Comparison of ENCODE assay signal across 8 mouse cellular contexts in genomic region chr3:51233918-51234751, GRCm38 (mm10). TPM values are rescaled to one million over a fixed set of nuclear protein-coding genes. Genes with fewer than 3 reads are reported as not detected.
DNase-seq lines count a peak whose midpoint lies in the region; ATAC-seq lines count a peak whose summit lies in the region.

No protein-coding gene starts in this region.

- no peaks in the 10 kb centered on the region for H3K9me3 ChIP-seq in hindbrain, embryonic 10.5 days
- H3K9me3 ChIP-seq in lung, embryonic 16.5 days (ENCODE audit: control insufficient read depth, low read length) = no peaks in the 10 kb centered on the region

- H3K27ac ChIP-seq in hindbrain, embryonic 10.5 days = peak overlapping the region; percentile 67
- peak overlapping the region; percentile 71 for H3K27ac ChIP-seq in lung, embryonic 16.5 days (ENCODE audit: low read length)

- no peak overlapping the region for H3K9ac ChIP-seq in lung, embryonic 16.5 days (ENCODE audit: low read length)

- peak overlapping the region; percentile 48 for H3K4me2 ChIP-seq in lung, embryonic 16.5 days (ENCODE audit: low read depth, low read length)

- 0 out of 2 replicates have a peak, but pooled peaks cover 6% of the 10 kb centered on the region for H3K36me3 ChIP-seq in hindbrain, embryonic 10.5 days
- H3K36me3 ChIP-seq in lung, embryonic 16.5 days (ENCODE audit: control insufficient read depth, insufficient read depth, low read length) = no peaks in the 10 kb centered on the region

- peak; percentile 85 for DNase-seq in MEL-GATA-1-ER (ENCODE audit: extremely low read depth, low read depth)
- DNase-seq in cerebellum, adult 8-10 months = peak; percentile 77
- peak; percentile 87 for DNase-seq in hindbrain, embryonic 10.5 days (ENCODE audit: low spot score)
- peak; percentile 79 for DNase-seq in layer of hippocampus, adult 9-10 months (ENCODE audit: low spot score)
- peak; percentile 81 for DNase-seq in ovary, postnatal 14 days (ENCODE audit: low spot score)
- peak; percentile 70 to 87 for DNase-seq in thymus, postnatal 10 days (ENCODE audit: low spot score in 2 of 2)

- no peaks in the 10 kb centered on the region for H3K27me3 ChIP-seq in hindbrain, embryonic 10.5 days (ENCODE audit: insufficient read depth, poor library complexity, severe bottlenecking)
- no peaks in the 10 kb centered on the region for H3K27me3 ChIP-seq in lung, embryonic 16.5 days (ENCODE audit: control insufficient read depth, insufficient read depth, low read depth, low read length)

- 57% methylated on average over 13 of the region's 13 CpGs for WGBS in hindbrain, embryonic 10.5 days
- WGBS in lung, embryonic 16.5 days = 19% methylated on average over 13 of the region's 13 CpGs

- H3K4me1 ChIP-seq in hindbrain, embryonic 10.5 days (replicated peaks) = peaks cover 16% of the 10 kb centered on the region
- H3K4me1 ChIP-seq in lung, embryonic 16.5 days (replicated peaks; ENCODE audit: control insufficient read depth, insufficient read depth, low read length) = peaks cover 26% of the 10 kb centered on the region

- peak; percentile 89 for ATAC-seq in frontal cortex, adult (ENCODE audit: low TSS enrichment)
- ATAC-seq in lung, embryonic 16.5 days (ENCODE audit: low read depth) = peak; percentile 95

- H3K4me3 ChIP-seq in hindbrain, embryonic 10.5 days = no peak overlapping the region
- H3K4me3 ChIP-seq in lung, embryonic 16.5 days (ENCODE audit: low read length) = peak overlapping the region; percentile 23

RNA-seq across cellular contexts. Expression of gene Noct, which starts 9.9 kb away (rescaled TPM):
- polyA plus RNA-seq in hindbrain, embryonic 10.5 days (2016; fragmentation: Nextera tagmentation; extraction: Ambion mirVana) = 11.5 and 12.5 TPM in 2 replicates
- 5.3 and 5.6 TPM in 2 replicates for polyA plus RNA-seq in lung, embryonic 16.5 days (2015; fragmentation: Nextera tagmentation; extraction: Ambion mirVana)
